Mouse (Mus musculus) forelimb bud, embryonic 11.5 days (tissue): ENCODE data around the gene Pus1.

Source experiments
- DNase-seq: peaks from one replicate; pipeline ENCODE4 v3.0.0-alpha.2; 2012; ENCODE audit warnings: low read depth, low spot score

Gene Pus1

DNA sequence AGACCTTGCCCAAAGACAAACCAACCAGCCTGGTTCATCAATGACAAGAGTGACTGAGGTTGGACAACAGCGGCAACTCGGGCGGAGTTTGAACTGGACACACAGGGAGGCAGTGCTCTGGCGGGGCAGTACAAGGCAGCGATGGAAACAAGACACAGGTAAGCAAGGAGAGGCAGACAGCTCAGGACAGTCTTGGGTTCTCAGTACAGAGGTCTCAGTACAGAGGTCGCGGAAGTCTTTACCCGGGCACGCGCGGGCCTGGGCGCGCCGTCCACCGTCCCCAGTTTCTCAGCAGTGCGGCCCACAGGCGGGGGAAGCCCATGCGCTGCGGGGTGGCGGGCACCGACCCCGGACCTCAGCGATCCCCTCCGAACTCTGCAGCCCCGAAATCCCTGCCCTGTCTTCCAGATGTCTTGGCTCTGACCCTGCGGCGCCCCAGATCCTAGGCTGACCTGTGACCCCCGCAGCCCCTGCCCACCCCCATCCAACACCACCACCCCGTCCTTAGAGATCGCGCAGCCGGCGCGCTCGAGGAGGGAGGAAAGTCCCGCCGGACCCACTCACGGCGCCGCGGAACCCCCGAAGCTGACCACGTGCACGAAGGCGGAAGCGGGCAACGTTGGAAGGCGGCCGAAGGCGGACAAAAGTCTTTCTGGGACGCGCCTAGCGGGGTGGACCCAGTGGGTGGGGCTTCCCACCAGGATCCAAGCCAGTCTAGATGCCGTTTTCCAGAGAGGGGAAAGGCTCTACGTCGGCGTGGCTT is at the start of gene Pus1:
Gene Pus1, minus strand, starts transcription at position 662 of the 763 bp plus-strand sequence.
- DNase-seq, result peak; percentile 85

DNA sequence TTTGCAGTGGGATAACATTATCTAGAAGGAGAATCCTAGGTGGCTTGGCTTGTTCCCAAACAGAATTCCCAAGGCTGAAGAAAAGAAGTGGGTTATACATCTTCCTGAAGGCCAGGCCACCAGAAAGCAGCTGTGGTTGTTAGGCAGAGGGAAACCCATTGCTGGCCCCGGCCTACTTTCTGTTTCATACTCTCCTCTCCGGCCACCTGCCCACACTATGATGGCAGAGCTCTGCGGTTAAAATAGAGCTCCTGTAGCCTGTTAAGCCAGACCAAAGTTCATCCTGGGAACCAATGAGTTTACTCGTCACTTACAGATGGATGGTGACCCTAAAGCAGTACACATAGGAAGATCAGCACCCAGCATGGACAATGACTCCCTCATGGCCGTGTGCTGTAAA is 47.1 kb upstream of the Pus1 start:
- no peak for DNase-seq

DNA sequence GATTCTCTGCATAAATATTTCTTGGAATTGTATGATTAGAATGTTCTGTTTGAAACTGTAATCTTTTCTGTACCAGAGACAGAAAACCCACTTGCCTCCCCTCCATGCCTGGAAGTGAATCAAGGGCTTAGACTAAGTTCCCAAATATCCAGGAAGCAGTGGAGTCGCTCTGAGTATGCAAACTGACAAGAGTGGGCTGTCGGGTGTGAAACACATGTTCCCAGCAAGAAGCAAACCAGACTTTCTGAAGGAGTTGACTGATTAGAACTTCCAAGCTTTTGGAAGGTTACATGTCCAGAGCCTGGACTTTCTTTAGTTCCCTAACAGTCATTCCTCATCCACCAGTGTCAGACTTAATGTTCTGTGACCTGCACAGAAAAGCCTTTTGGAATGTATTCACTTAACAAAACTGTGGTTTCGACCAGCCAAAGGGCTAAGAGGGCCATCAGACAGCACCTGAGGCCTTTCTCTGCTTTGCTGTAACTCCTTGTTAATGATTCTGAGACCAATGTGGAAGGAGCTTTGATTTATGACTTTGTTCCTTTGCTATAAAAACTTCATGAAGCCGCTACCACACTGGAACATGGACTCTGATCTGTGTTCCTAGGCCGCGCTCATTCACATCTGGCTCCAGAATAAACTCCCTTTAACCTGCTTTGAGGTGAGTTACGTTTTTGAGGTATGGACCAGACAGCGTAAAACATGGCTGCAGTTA is 46.5 kb upstream of the Pus1 start:
- peak; percentile 25 for DNase-seq

DNA sequence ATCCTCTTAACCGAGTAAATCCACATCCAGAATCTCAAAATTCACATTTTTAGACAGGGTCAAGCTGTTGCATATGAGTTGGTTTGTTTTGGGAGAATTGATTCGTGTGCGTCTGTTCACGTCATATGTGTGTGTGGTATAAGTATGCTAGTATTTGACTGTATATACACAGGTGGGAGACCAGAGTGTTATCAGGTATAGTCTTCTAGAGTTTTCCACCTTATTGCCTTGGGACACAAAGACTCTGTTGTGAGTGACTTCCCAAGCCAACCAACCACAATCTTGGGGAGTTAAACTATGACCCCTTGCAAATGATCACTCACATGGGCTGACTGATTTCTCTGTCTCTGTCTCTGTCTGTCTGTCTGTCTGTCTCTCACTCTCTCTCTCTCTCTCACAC is 44.0 kb upstream of the Pus1 start:
- no peak for DNase-seq

DNA sequence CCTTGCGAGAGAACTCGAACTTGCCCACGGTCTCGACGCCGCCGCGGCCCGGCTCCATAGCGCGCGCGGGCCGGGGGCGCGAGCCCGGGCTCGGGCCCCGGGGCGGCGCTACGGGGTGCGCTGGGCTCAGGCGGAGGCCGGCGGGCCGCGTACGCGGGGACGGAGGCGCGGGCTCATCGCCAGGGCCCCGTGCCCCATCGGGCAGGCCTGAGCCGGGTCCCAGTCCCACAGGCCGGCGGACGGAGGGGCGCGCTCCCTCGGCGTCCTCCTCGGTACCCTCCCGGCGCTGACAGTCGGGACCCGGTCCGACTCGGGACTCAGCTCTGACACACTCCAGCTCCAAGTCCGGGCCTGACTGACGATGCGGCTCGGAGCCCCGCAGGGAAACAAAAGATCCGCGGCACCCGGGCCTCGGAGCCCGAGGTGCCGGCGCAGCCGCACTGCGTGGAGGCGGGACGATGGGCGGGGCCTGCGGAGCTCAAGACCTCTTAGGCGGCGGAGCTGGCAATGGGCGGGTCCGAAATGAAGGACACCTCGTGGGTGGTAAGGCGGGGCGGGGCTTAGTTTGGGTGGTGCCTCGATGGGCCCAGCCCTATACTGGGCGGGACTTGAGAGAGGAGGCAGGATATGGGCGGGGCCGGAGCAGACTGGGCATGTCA is 29.3 kb upstream of the Pus1 start, which contains the start of gene Ulk1:
Gene Ulk1, minus strand, starts transcription at position 431 of the 659 bp plus-strand sequence.
- peak; percentile 97 for DNase-seq

DNA sequence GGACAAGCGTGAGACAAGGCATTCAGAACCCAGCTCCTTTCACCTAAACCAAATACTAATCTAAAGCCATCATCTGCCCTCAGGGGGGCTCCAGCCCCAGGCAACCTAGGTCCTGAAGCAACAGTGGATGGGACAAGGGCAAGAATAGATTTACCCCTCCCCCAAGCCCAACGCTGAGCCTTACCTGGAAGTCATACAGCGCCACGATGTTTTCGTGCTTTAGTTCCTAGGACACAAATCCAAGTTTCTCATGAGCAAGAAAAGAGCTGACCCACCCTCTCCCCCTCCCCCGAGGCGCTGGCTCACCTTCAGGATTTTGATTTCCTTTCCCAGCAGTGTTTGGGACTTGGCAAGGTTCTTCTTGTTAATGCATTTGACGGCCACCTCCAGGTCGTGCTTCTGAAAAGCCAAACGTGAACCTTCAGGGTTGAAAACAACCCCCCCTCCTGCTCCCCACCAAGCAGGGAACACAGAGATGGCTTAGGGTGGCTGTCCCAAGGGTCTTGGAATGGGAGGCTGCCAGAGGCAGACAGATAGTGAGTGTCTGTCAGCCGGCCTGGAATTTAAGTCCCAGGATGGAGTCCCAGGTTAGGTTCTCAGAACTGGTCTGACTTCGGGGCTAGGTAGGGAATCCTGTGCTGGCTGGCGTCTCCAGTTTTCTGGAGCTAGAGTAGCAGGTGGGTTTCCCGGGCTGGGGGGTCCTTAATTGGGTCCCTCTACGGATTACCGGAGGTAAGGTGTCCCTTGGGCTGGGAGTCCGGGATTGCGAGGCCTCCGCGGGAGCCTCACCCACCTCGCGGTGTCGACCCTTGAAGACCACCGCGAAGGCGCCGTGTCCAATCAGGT is 28.6 kb upstream of the Pus1 start:
- peak; percentile 13 for DNase-seq

DNA sequence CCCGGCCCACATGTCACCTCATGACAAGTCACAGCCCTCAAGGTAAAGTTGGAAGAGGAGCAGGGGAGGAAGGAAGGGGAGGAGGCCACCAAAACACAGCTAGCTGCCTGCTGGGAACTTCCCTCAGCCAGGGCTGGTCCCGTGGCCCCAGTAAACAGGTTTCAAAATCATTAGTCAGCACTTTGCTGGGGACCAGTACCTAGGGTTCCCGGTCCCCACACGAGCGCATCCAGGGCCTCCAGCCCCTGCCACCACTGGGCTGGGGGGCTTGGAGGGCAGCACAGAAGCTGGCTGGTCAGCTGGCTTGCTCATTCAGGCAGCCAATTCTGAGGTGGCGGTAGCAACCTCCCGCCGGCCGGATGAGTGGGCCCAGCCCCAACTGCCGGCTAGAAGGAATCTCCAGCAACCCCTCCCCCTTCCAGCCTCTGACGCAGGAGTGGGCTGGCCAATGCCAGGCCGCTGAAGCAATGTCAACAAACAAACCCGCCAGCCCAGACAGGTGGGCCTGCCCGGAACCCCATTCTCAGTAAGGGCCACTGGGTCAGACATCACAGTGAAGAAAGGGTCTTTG is 27.7 kb upstream of the Pus1 start:
- DNase-seq, result peak; percentile 72

DNA sequence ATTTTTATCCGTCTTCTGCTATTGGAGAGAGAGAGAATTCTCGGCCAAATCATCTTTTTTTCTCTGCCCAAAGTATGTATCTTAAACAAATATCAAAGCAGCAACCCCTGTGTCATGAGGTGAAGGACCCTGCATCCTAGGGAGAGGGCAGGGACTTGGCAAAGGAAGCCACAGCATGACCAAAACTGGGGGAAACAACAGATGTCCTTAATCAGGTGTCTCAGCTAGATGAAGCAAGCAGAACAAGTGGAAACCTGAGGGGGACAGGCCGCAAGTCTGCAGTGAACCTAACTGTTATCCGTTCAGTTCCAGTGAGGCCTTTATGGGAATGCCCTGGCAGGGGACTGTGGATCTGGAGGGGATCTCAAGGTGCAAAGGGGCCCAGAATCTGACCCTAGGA is 27.0 kb upstream of the Pus1 start:
- no peak for DNase-seq

DNA sequence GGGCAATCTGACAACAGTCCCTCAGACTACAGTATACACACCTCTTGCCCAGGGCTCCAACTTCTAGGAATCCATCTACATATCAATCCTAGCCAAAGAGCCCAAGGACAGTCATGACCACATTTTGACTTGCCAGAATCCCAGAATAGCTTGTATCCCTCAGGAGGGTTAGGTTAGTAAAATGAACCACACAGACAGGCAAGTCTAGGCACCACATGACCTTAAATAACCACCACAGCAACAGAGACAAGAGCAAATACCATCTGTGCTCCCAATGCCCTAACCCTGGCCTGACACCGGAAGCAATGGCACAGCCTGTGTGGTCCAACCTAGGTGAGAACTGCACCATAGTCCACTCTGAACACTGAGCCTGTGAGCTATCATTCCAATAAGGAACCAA is 26.2 kb upstream of the Pus1 start:
- DNase-seq, result no peak

DNA sequence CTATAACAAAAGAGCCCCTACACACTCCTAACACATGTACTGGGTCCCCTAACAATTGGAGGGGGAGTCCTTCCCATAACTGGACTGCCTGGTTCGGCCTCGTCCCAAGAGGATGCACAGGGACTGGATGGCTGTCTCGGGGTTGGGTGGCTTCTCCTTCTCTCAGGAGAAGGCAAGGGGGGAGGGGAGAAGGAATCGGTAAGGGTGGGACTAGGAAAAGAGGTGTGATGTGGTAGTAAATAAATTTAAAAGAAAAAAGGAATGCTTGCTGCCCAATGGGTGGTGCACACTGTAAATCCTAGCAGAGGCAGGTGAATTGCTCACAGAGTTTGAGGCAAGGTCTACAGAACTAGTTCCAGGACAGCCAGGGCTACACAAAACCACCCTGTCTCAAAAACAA is 25.7 kb upstream of the Pus1 start:
- DNase-seq, result no peak

DNA sequence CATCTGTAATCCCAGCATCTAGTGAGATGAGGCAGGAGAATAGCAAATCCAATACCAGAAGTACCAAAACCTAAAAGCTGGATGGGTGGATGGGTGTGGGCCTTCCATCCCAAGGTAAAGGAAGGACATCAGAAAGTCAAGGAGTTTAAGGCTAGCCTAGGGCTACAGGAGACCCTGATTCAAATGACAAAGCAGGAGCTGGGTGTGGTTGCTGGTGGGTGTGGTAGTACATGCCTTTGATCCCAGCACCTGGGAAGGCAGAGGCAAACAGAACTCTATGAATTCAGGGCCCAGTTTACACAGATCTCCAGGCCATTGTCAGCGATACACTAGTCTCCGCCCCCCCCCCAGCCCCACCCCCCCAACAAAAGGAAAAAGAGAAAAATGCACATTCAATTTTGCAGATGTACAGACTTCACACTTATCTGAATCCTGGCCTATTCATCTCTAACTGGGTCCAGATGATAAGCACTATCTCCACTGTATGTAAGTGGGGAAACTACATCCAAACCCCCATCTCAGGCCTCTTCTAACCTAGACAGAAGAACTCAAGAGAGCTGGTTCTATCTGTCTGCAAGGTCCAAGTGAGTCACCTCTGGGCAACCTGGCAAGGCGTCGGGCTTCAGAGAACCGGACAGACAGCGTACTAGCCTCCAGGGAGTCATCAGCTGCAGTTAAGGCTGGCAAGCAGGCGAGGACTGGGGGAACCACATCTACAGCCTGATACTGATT is 23.7 kb upstream of the Pus1 start:
- DNase-seq, result no peak

DNA sequence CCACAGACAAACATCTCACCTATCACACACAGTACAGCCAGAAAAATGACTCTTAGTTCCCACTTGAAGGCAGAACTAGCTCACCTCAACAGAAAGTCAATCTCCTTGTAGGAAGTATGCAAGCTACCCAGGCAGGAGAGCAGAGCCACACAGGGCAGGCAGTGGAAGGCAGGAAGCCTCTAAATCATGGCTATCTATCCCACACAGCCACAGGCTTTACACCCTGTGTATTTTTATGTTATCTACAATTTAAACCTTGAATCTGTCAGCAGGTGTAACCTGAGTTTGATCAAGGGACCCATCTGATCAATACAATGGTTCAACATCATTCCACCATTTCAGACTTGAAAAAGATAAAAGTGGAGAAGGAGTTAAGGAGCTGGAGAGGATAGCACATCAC is 22.4 kb upstream of the Pus1 start:
- no peak for DNase-seq

DNA sequence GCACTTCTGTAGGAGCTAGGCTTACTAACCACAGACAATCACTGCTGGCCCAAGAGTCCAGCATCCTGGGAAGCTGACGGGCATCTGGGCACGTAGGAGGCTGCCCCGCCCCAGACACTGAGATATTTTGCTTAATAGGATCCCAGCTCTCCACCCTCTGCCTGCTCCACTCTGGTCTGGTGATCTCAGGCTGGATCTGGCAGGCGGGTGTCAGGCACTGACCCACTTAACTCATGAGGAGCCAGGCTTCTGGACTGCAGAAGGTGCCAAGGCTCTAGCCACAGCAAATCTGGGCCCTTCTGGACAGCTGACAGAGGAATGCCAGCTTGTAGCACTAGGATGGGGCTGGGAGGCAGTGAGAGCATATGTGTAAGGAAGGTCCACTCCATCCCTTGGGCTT is 21.7 kb upstream of the Pus1 start:
- DNase-seq, result no peak

DNA sequence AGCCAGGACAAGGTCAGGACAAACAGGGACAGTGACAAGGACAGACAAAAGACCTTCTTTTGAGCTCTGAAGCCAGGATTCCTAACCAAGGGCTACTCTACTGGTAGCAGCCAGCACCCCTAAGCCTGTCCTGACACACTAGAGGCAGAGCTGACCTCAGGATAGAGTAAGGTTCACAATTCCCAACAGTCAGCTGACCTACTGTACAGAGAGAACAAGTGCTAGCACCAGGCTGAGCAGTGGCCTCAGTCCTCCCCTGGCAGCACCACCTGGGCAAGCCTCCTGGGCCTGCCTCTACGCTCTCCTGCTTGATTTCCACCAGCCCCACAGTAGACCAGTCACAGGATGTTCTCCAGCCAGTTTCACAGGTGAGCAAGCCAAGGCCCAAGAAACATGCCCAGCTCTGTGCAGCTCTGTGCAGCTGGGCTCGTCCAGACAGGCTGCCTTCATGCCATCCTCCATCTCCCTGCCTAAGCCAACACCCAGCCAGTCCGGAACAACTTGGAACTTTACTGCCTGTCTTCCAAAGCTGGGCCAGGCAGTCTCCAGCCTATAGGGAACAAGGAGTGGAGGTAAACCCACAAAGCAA is 20.7 kb upstream of the Pus1 start:
- no peak for DNase-seq

DNA sequence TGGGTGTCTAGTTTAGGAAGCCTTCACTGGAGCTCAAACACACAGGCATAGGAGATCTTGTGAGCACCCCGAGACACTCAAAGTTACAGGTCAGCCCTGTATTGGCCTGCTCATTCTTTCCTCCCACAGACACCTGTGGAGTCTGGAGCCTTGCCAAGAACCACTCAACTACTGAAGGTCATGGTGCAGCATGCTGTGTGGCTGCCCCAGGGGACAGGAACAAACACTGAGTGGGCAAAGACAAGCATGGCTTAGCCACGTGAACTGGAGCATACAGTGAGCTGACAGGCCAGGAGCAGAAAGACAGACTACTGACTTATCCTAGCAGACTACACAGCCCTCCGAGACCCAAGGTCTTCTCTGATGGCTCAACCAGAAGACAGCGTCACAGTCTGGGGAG is 17.2 kb upstream of the Pus1 start:
- no peak for DNase-seq

DNA sequence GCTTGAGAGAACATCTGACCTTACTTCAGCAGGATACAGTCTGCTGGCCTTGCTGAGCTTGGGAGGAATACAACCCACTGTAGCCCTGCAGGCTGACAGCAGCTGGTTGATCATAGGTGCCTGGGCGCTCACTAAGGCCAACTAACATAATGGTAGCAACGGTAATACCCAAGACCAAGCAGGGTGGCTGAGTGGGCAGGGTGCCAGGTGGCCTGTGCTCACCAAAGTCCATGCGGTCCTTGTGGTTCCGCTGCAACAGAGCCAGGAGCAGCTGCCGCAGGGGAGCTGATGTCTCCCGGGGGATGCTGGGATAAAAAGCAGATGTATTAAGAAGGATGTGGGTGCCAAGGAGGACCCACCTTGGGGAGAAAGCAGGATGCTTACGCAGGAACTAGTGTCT is 13.9 kb upstream of the Pus1 start:
- no peak for DNase-seq

DNA sequence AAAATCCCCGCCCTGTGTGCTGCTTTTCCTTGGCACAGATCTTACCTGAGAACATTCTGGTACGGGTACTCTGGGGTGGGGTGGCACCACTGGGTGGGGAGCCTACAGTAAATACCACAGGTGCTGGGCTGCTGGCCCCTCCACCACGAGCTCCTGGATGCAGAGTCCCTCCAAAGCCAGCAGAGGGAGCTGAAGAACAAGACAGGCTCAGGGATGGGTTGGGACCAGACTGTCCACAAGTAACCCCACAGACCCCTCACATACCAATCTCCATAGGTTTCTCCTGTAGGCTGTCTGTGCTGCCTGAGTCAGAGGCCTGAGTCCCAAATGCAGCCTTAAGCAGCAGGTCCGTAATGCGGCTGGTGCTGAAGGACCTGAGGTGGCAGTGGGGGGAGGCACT is 8.2 kb upstream of the Pus1 start:
- peak; percentile 43 for DNase-seq

DNA sequence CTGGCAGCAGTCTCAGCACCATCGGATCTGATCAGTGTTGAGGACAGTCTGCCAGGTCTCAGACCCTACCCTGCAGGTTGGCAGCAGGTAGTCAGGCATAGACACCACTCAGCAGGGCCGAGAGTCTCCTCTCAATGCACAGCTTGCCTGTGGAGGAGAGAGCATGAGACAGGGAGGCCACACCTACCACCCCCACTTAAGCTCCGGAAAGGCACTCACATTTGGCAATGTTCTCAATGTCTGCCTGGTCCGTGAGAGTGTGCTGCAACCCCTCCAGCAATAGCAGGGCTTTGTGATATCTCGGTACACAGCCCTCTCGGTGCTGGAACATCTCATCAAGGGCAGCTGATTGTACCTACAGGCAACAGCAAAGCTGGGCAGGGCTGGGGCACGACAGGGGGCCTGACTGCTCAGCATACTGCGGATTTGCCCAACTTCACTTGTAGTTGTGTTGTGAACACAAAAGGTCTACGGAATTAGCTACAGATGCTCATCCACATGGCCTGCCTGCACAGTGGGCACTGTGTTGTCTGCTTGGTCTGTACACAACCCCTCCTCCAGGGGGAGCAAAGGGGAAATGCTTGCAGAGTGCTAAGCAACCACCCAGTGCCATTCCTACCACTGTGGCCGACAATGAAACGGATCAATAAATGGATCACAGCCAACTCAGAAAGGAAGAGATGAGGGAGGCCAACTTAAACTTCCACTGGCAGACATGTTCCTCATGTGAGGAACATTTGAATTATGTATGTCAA is 5.8 kb upstream of the Pus1 start:
- DNase-seq, result no peak

DNA sequence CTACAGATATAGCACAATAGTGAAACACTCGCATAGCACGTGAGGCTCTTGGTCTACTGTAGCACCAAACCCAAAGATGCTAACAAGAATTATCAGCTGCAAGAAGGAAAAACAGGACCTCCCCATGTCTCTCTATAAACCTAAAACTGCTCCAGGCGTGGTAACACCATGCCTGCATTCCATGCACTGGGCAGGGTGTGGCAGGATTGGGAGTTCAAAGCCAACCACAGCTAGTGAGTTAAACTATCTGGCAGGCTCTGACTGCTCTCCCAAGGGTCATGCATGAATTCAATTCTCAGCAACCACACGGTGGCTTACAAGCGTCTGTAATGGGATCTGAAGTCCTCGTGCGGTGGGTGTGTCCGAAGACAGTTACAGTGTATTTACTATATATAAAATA is 2.7 kb upstream of the Pus1 start:
- no peak for DNase-seq
